Mouse (Mus musculus): ENCODE data around the gene Gm13288.
"Not testable (repeated sequence)": the region's sequence is repeated elsewhere in the genome, so short reads cannot be mapped to it uniquely, and the experiment has no call there.

The Gm13288 gene

GRCm38 (mm10) chr4:88805231-88805630 is at the start of gene Gm13288:
TSS of gene Gm13288 (plus strand) at chr4:88805531.
- DNase-seq (ENCODE audit: low spot score in 2 of 2), result not testable (repeated sequence)

- DNase-seq (ENCODE audit: low spot score in 2 of 2), result not testable (repeated sequence)
Measured at GRCm38 (mm10) chr4:88756581-88757513, 48.5 kb upstream of the Gm13288 start.

- peak; percentile 97 to 98 for DNase-seq (ENCODE audit: low spot score in 2 of 2)
Measured at GRCm38 (mm10) chr4:88757628-88758031, 47.7 kb upstream of the Gm13288 start.

- not testable (repeated sequence) for DNase-seq (ENCODE audit: low spot score in 2 of 2)
Measured at GRCm38 (mm10) chr4:88758751-88759150, 46.6 kb upstream of the Gm13288 start.

- DNase-seq (ENCODE audit: low spot score in 2 of 2), result peak; percentile 32 to 49
Measured at GRCm38 (mm10) chr4:88759610-88760268, 45.6 kb upstream of the Gm13288 start, which contains the start of gene Gm13283. TSS of gene Gm13283 (plus strand) at chr4:88760119.

GRCm38 (mm10) chr4:88760431-88760830 is 44.9 kb upstream of the Gm13288 start:
- peak in 1 of 2 experiments; percentile 24 for DNase-seq (ENCODE audit: low spot score in 2 of 2)

- peak; percentile 74 to 75 for DNase-seq (ENCODE audit: low spot score in 2 of 2)
Measured at GRCm38 (mm10) chr4:88761776-88762175, 43.6 kb upstream of the Gm13288 start.

GRCm38 (mm10) chr4:88762341-88762740 is 43.0 kb upstream of the Gm13288 start:
- DNase-seq (ENCODE audit: low spot score in 2 of 2), result not testable (repeated sequence)

GRCm38 (mm10) chr4:88763384-88764018 is 41.8 kb upstream of the Gm13288 start:
- DNase-seq (ENCODE audit: low spot score in 2 of 2), result not testable (repeated sequence)

GRCm38 (mm10) chr4:88773534-88773933 is 31.8 kb upstream of the Gm13288 start, which contains the start of gene Gm13290:
TSS of gene Gm13290 (plus strand) at chr4:88773834.
- not testable (repeated sequence) for DNase-seq (ENCODE audit: low spot score in 2 of 2)

GRCm38 (mm10) chr4:88776622-88777021 is 28.7 kb upstream of the Gm13288 start, which contains the start of gene Gm13289:
TSS of gene Gm13289 (plus strand) at chr4:88776922.
- DNase-seq (ENCODE audit: low spot score in 2 of 2), result not testable (repeated sequence)

- not testable (repeated sequence) for DNase-seq (ENCODE audit: low spot score in 2 of 2)
Measured at GRCm38 (mm10) chr4:88779550-88779949, 25.8 kb upstream of the Gm13288 start, which contains the start of gene Gm13272. TSS of gene Gm13272 (plus strand) at chr4:88779850.

GRCm38 (mm10) chr4:88780320-88780719 is 25.0 kb upstream of the Gm13288 start:
- DNase-seq (ENCODE audit: low spot score in 2 of 2), result not testable (repeated sequence)

GRCm38 (mm10) chr4:88781831-88782230 is 23.5 kb upstream of the Gm13288 start, which contains the start of gene Ifnz:
TSS of gene Ifnz (plus strand) at chr4:88782131.
- DNase-seq (ENCODE audit: low spot score in 2 of 2), result not testable (repeated sequence)

GRCm38 (mm10) chr4:88782335-88782734 is 23.0 kb upstream of the Gm13288 start:
- not testable (repeated sequence) for DNase-seq (ENCODE audit: low spot score in 2 of 2)

- DNase-seq (ENCODE audit: low spot score in 2 of 2), result not testable (repeated sequence)
Measured at GRCm38 (mm10) chr4:88785409-88785808, 19.9 kb upstream of the Gm13288 start, which contains the start of gene Gm13276. TSS of gene Gm13276 (plus strand) at chr4:88785709.

- peak; percentile 31 to 52 for DNase-seq (ENCODE audit: low spot score in 2 of 2)
Measured at GRCm38 (mm10) chr4:88788402-88788801, 16.9 kb upstream of the Gm13288 start, which contains the start of gene Gm13277. TSS of gene Gm13277 (plus strand) at chr4:88788632.

- DNase-seq (ENCODE audit: low spot score in 2 of 2), result not testable (repeated sequence)
Measured at GRCm38 (mm10) chr4:88791250-88791649, 14.1 kb upstream of the Gm13288 start, which contains the start of gene Gm13278. TSS of gene Gm13278 (plus strand) at chr4:88791550.

- peak; percentile 74 to 76 for DNase-seq (ENCODE audit: low spot score in 2 of 2)
Measured at GRCm38 (mm10) chr4:88793936-88794675, 11.2 kb upstream of the Gm13288 start, which contains the start of gene Gm13275. TSS of gene Gm13275 (plus strand) at chr4:88794487.

- DNase-seq (ENCODE audit: low spot score in 2 of 2), result not testable (repeated sequence)
Measured at GRCm38 (mm10) chr4:88797097-88797496, 8.2 kb upstream of the Gm13288 start, which contains the start of gene Gm13279. TSS of gene Gm13279 (plus strand) at chr4:88797397.

Data from frontal cortex, postnatal 25 days (tissue).